Mouse (Mus musculus) C2C12 (cell line): ENCODE data around the gene Prss53. TPM values are rescaled to one million over a fixed set of nuclear protein-coding genes. Genes with fewer than 3 reads are reported as not detected.

ENCODE experiments used
- H3K27me3 ChIP-seq: one replicate; pipeline ENCODE4 v1.6.1; 2011; ENCODE audit not compliant: control insufficient read depth, insufficient read depth, insufficient read length
- H3K36me3 ChIP-seq: one replicate; pipeline ENCODE4 v1.6.1; 2011; ENCODE audit not compliant: control insufficient read depth, insufficient read depth
- H3K4me3 ChIP-seq: one replicate; pipeline ENCODE4 v1.5.1; 2011; ENCODE audit warnings: mild to moderate bottlenecking, control low read depth; ENCODE audit not compliant: poor library complexity, insufficient read depth, severe bottlenecking
- H3K79me2 ChIP-seq: one replicate; pipeline ENCODE4 v1.6.1; 2011; ENCODE audit not compliant: control insufficient read depth, insufficient read depth
- H3K79me3 ChIP-seq: one replicate; pipeline ENCODE4 v1.6.1; 2011; ENCODE audit warnings: low read depth, control low read depth
- H3ac ChIP-seq: one replicate; pipeline ENCODE3; 2011; ENCODE audit warnings: low read depth; ENCODE audit not compliant: control insufficient read depth, insufficient read length
- CEBPB ChIP-seq: IDR thresholded peaks from one replicate; pipeline ENCODE4 v1.6.1; 2011; ENCODE audit warnings: low read depth, mild to moderate bottlenecking, control low read depth, moderate library complexity
- CTCF ChIP-seq: IDR thresholded peaks from one replicate; pipeline ENCODE4 v1.5.1; 2011; ENCODE audit not compliant: control insufficient read depth, insufficient read depth, insufficient read length
- FOSL1 ChIP-seq: IDR thresholded peaks from one replicate; pipeline ENCODE4 v1.8.0; 2011; ENCODE audit warnings: mild to moderate bottlenecking, low read length; ENCODE audit not compliant: poor library complexity, insufficient read depth, severe bottlenecking
- MAX ChIP-seq: IDR thresholded peaks from one replicate; pipeline ENCODE4 v1.6.1; 2011; ENCODE audit warnings: mild to moderate bottlenecking, control low read depth
- MYOD1 ChIP-seq: IDR thresholded peaks from one replicate; pipeline ENCODE4 v1.6.1; 2011; ENCODE audit warnings: low read depth; ENCODE audit not compliant: control insufficient read depth, insufficient read length
- MYOG ChIP-seq: IDR thresholded peaks from one replicate; pipeline ENCODE4 v1.6.1; 2011; ENCODE audit not compliant: control insufficient read depth, insufficient read length; ENCODE audit errors: extremely low read depth
- USF1 ChIP-seq: IDR thresholded peaks from one replicate; pipeline ENCODE4 v1.6.1; 2011; ENCODE audit warnings: low read depth, mild to moderate bottlenecking, control low read depth, moderate library complexity
- polyA plus RNA-seq: library from polyadenylated mRNA; unstranded; fragments of >200 nt; fragmentation: generic; extraction: Trizol; gene quantifications from one replicate; pipeline ENCODE4 v1.2.1, GENCODE M21; 2012; ENCODE audit warnings: missing spikeins

Prss53 gene
- polyA plus RNA-seq, 1 experiment = 0.50 TPM

DNA sequence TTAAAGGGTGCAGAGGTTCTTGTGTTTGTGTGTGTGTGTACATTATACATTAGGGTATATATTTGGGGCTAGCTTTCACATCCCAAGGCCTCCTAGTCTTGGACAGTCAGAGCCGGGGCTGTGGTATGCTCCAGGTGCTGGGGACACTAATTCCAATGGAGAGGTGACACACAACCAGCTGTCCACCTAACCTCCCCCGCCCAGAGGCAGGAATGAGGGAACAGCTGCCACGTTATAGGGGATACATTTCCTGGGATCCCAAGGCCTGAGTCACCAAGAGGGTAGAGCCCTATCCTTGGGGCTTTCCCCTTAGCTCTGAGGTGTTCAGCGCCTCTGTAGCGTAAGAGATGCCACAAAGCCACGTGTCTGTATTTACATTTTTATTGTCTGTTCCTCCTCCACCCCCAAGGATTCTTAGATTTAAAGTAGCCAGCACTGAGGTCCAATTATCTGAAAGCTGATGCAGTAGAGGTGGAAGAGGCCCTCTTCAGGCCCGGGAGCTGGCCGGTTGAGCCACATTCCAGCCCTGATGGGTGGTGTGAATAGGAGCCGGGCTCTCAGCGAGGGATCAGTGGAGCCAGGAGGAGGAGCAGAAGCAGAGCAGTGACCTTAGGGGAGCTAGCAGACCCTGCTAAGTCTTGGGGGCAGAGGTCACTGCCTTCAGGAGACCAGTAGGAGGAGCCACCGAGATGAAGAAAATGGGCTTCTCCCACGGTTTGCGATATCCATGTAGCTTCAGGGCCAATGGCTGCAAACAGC lies 41.7 kb upstream of the Prss53 start:
- TF ChIP-seq USF1 = peak; percentile 56
- TF ChIP-seq MAX = peak; percentile 84
- TF ChIP-seq CEBPB = no peak
- no peak for TF ChIP-seq CTCF
- TF ChIP-seq MYOD1 = peak; percentile 90
- no peak for TF ChIP-seq FOSL1
- TF ChIP-seq MYOG = no peak
- Histone ChIP-seq H3ac (no peak overlapping the region), H3K4me3 (no peak overlapping the region), H3K36me3 (no peaks in the 10 kb centered on the region), H3K79me3 (no peaks in the 10 kb centered on the region), H3K27me3 (no peaks in the 10 kb centered on the region), H3K79me2 (no peaks in the 10 kb centered on the region)

DNA sequence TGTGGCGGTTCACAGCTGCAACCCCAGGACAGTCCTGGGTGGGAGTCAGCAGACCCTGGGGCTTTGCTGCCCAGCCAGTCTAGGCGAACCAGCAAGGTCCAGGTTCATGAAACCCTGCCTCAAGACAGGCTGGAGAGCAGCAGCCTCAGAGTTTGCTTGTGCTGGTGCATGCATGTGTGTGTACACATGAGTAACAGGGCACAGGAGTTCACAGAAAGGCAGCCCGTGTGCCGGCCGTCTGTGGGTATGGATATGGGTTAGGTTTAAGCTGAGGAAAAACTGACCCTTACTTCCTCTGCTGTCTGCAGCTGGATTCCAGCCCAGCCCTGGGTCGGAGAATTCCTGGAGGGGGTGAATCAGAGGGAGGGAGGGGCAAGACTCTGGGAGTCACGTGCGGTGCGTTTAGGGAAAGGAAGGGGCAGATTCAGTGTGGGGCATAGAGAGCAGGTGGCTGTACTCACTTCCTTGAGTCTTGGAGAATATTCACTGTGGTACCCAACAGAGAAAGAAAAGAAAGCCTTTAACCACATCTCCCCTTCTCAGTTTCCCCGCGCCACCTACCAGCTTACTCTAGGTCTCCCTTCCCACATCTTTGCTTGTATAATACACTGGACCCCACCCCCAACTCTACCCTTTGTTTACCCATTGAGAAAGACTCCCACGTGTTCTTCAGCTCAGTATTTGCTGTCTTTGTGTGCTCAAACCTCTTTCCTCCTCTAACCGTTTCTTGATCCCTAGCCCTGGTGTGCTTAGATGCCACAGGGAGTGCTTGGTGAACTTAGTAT lies 40.8 kb upstream of the Prss53 start:
- H3K4me3 ChIP-seq = no peak overlapping the region
- no peaks in the 10 kb centered on the region for H3K36me3 ChIP-seq

DNA sequence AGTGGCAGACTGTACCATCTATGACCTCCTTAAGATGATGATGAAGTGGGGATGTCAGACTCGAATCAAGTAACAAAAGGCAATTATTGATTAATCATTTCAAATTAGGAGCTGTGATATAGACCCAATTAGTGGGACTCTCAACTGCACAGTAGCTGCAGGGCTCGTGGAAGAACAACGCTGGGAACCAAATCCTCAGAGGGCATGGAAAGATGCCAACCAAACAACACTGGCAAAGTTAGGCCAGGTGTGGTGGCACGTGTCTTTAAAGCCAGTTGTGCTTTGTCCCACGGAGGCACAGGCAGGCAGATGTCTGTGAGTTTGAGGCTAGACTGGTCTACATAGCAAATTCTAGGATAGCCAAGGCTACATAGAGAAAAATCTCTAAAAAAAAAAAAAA lies 39.9 kb upstream of the Prss53 start:
- no peaks in the 10 kb centered on the region for H3K36me3 ChIP-seq
- H3K79me2 ChIP-seq = no peaks in the 10 kb centered on the region
- no peaks in the 10 kb centered on the region for H3K27me3 ChIP-seq
- TF ChIP-seq USF1 = no peak
- TF ChIP-seq MYOD1 = no peak
- TF ChIP-seq CTCF = no peak
- TF ChIP-seq FOSL1 = no peak
- H3K4me3 ChIP-seq = no peak overlapping the region
- no peaks in the 10 kb centered on the region for H3K79me3 ChIP-seq
- no peak overlapping the region for H3ac ChIP-seq

More for the DNA sequence above, 40.8 kb upstream of the Prss53 start:
- Histone ChIP-seq H3K79me3 (no peaks in the 10 kb centered on the region), H3K27me3 (no peaks in the 10 kb centered on the region), H3ac (no peak overlapping the region), H3K79me2 (no peaks in the 10 kb centered on the region)
- TF ChIP-seq USF1 = peak; percentile 96
- no peak for TF ChIP-seq CEBPB
- peak; percentile 37 for TF ChIP-seq MAX
- TF ChIP-seq MYOG = no peak
- TF ChIP-seq CTCF = no peak
- TF ChIP-seq FOSL1 = no peak
- no peak for TF ChIP-seq MYOD1

DNA sequence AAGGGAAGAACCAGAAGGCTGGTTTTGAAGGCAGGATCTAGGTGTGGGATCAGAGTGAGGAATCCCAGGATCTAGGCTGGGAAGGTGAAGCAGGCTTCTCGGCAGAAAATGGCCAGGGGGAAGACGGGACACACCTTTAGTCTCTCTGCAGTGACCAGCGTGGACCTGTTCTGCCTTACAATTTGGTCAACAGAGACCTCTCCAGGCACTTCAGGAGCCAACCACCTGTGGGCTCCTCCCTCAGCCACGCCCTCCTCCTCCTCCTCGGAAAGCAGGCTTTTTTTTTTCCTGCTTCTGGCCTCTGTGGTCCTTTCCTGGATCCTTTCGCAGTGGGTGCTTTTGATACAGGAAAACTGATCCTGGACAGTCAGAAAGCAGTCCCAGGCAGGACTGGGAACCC lies 39.2 kb upstream of the Prss53 start, which contains the start of gene Prss8:
TSS of gene Prss8 (minus strand) at position 182 of the 400 bp plus-strand sequence.
- no peak for TF ChIP-seq USF1
- TF ChIP-seq MYOD1 = no peak
- TF ChIP-seq FOSL1 = no peak
- no peak for TF ChIP-seq MYOG
- no peak for TF ChIP-seq CEBPB
- no peak for TF ChIP-seq CTCF
- no peak for TF ChIP-seq MAX
- no peak within 1 kb of the TSS for H3K4me3 ChIP-seq
- no peaks in the 10 kb centered on the region for H3K36me3 ChIP-seq

DNA sequence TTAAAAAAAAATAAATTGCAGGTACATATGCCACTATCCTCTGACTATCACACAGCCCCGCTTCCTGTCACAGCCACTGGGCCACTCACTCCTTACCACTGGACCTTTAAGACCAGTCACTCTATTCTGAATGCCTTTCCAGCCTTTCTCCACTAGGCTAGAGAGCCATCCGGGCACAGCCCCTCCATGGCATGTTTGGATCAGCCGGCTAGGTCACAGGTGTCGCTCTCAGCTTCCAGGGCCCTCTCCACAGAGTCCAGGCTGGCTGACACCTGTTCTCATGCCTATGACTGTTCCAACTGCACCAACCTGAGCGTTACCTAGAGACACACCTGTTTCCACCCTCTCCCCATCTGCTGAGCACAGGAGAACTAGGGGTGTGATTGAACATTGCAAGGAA lies 37.8 kb upstream of the Prss53 start:
- H3K4me3 ChIP-seq = no peak overlapping the region
- TF ChIP-seq CEBPB (no peak), CTCF (no peak), MAX (no peak)
- no peaks in the 10 kb centered on the region for H3K27me3 ChIP-seq
- H3ac ChIP-seq = no peak overlapping the region
- no peaks in the 10 kb centered on the region for H3K36me3 ChIP-seq
- no peaks in the 10 kb centered on the region for H3K79me3 ChIP-seq
- no peaks in the 10 kb centered on the region for H3K79me2 ChIP-seq

More for the DNA sequence above, 39.2 kb upstream of the Prss53 start, which contains the start of gene Prss8:
- Histone ChIP-seq H3K27me3 (no peaks in the 10 kb centered on the region), H3K79me3 (no peaks in the 10 kb centered on the region), H3ac (no peak within 1 kb of the TSS), H3K79me2 (no peaks in the 10 kb centered on the region)

DNA sequence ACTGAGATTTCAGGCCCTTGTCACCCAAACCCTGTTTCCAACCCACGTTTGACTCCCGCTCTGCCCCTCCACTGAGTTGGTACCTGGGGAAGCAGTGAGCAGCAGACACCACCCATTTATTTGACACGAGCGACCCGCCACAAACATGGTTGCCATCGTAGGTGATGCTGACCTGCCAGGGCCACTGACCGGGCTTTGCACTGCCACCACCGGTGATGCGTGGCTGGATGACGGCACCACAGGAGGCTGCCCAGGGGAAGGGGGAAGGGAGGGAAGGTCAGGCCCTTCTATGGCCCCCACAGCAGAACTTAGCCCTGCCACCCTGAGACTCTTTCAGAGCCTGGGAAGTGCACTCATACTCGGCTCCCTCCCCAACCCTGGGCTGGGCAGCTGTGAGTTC lies 37.0 kb upstream of the Prss53 start:
- Histone ChIP-seq H3K36me3 (no peaks in the 10 kb centered on the region), H3K79me3 (no peaks in the 10 kb centered on the region), H3ac (no peak overlapping the region), H3K27me3 (no peaks in the 10 kb centered on the region), H3K79me2 (no peaks in the 10 kb centered on the region), H3K4me3 (no peak overlapping the region)
- TF ChIP-seq MAX (no peak), USF1 (no peak), CEBPB (no peak), MYOD1 (no peak), MYOG (no peak), FOSL1 (no peak), CTCF (no peak)
